Mouse (Mus musculus) heart, embryonic 14.5 days (tissue): ENCODE measurements at regions not wholly inside any gene's neighbourhood (a gene's known extent, or its start where the extent isn't known, plus 50 kb on each side); places are given as distances from the start of the nearest gene placed in this dataset.
"Not testable (repeated sequence)": the region's sequence is repeated elsewhere in the genome, so short reads cannot be mapped to it uniquely, and the experiment has no call there.

Experiments used
- ATAC-seq: fragments of 200-750 bp; cut with Nextera tagmentation; 2 replicates; pipeline ENCODE4 v1.8.0; 2017; ENCODE audit warnings: low read depth, moderate TSS enrichment; ENCODE audit not compliant: insufficient number of reproducible peaks, insufficient read depth, low FRiP score
- H3K27ac ChIP-seq, 2 experiments: fragments of 200-500 bp in 1 of 2; fragments of 300-500 bp in 1 of 2; sonication (generic) in 1 of 2; replicated peaks in 1 of 2; 2 replicates each; pipeline ENCODE4 v1.5.1; 2012 to 2014; ENCODE audit warnings: low read depth in 2 of 2, low read length in 2 of 2, control low read depth in 1 of 2, mild to moderate bottlenecking in 1 of 2, mixed read lengths in 1 of 2; ENCODE audit not compliant: control insufficient read depth in 1 of 2, insufficient read depth in 1 of 2
- H3K27me3 ChIP-seq: fragments of 300-500 bp; sonication (generic); 2 replicates; pipeline ENCODE4 v1.6.1; 2014; ENCODE audit warnings: mild to moderate bottlenecking, low read length, control low read depth; ENCODE audit not compliant: control insufficient read depth, insufficient read depth
- H3K36me3 ChIP-seq: fragments of 300-500 bp; sonication (generic); 2 replicates; pipeline ENCODE4 v1.6.1; 2014; ENCODE audit warnings: mild to moderate bottlenecking, control low read depth, low read length, mixed read lengths; ENCODE audit not compliant: control insufficient read depth, insufficient read depth
- H3K4me1 ChIP-seq, 2 experiments: fragments of 200-500 bp in 1 of 2; fragments of 300-500 bp in 1 of 2; sonication (generic) in 1 of 2; 2 replicates each; pipeline ENCODE4 v1.6.1; 2012 to 2014; ENCODE audit warnings: low read length in 2 of 2, control low read depth in 1 of 2, mixed read lengths in 1 of 2; ENCODE audit not compliant: control insufficient read depth in 2 of 2, insufficient read depth in 2 of 2
- H3K4me2 ChIP-seq: fragments of 300-500 bp; sonication (generic); 2 replicates; pipeline ENCODE4 v1.6.1; 2014; ENCODE audit warnings: mild to moderate bottlenecking, low read length
- H3K4me3 ChIP-seq, 2 experiments: fragments of 200-500 bp in 1 of 2; fragments of 300-500 bp in 1 of 2; sonication (generic) in 1 of 2; 2 replicates each; pipeline ENCODE4 v1.5.1; 2012 to 2014; ENCODE audit warnings: low read length in 2 of 2, mild to moderate bottlenecking in 2 of 2, control low read depth in 1 of 2, low read depth in 1 of 2, moderate library complexity in 1 of 2; ENCODE audit not compliant: control insufficient read depth in 1 of 2, insufficient read depth in 1 of 2
- H3K9ac ChIP-seq: fragments of 300-500 bp; sonication (generic); 2 replicates; pipeline ENCODE4 v1.6.1; 2014; ENCODE audit warnings: mild to moderate bottlenecking, low read length
- H3K9me3 ChIP-seq: fragments of 300-500 bp; sonication (generic); 2 replicates; pipeline ENCODE4 v1.6.1; 2016; ENCODE audit warnings: low read length, control low read depth; ENCODE audit not compliant: control insufficient read depth
- WGBS: fragments of 180-500 bp; shearing (Covaris S2); extraction: QIAGEN DNeasy Blood & Tissue Kit; methylation state at CpG from one replicate; pipeline ENCODE4 v1.1.7; 2014; 5-methylcytosine and 5-hydroxymethylcytosine counted together

DNA sequence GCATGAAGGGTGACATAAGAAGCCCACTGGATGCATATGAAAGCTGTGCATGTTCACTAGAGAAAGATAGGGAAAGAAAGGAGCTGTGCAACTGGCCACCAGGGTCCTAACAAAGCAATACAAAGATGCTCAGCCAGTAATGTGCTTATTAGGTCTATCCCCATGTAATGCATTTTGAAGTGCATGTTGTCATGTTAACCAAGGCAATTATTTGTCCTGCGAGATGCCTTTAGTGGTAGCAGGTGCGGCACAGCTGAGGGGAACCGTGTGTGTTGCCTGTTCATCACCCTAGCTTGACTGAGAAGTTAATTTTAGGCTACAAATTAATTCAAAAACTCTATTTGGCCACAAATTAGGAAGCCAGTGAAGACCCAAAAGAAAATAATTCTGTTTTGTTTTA lies 444.0 kb upstream of the Pdcd1 start:
- Histone ChIP-seq H3K27me3 (no peaks in the 10 kb centered on the region), H3K4me1 (no peaks in the 10 kb centered on the region), H3K27ac (no peak overlapping the region), H3K36me3 (no peaks in the 10 kb centered on the region), H3K9me3 (no peaks in the 10 kb centered on the region), H3K4me3 (no peak overlapping the region), H3K9ac (no peak overlapping the region), H3K4me2 (no peak overlapping the region)
- ATAC-seq, result no peak
- WGBS, result 84% methylated on average over 3 of the region's 3 CpGs

DNA sequence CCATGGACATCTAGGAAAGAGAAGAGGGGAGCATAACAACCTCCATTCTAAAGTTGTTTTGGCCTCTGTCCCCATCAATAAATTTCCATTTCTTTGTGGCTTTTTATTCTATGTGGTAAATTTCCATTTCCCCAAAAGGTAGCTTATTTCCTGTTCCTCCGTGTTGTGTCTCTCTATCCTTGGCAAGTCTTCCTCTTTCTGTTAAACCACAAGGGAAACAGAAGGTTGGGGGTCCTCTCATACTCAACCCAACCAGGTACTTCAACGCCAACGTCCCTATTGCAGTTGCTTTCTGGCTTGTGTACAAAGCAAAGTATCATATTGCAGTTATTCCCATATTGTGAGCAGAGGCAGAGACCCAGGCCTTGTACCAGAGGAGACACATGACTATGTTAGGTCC lies 434.7 kb upstream of the Pdcd1 start:
- H3K4me1 ChIP-seq, result no peaks in the 10 kb centered on the region
- no peak for ATAC-seq
- H3K4me3 ChIP-seq, result no peak overlapping the region
- H3K4me2 ChIP-seq, result no peak overlapping the region
- no peak overlapping the region for H3K9ac ChIP-seq
- 70% methylated on average over 3 of the region's 3 CpGs for WGBS
- no peaks in the 10 kb centered on the region for H3K27me3 ChIP-seq
- no peak overlapping the region for H3K27ac ChIP-seq
- no peaks in the 10 kb centered on the region for H3K36me3 ChIP-seq
- H3K9me3 ChIP-seq, result no peaks in the 10 kb centered on the region

DNA sequence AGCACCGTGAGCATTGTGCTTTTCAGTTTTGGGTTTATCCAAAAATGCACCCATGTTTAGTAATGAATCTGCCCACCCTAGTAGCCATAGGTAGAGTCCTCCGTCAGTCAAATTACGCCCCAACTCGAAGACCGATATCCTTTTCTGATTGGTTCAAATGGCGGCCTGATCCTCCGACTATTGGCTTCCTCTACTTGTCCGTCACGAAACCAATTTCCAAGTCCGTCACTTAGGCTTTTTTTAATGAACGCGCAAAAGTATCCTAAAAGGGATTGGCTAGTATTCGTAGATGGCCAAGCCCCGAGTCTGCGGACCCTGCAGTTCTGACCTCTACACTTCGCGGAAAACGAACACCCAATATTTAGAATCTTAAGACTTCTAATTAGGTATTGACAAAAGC lies 417.5 kb upstream of the Pdcd1 start:
- 94% methylated on average over 18 of the region's 18 CpGs for WGBS
- H3K4me1 ChIP-seq, H3K27ac ChIP-seq, H3K9me3 ChIP-seq, H3K4me2 ChIP-seq, H3K4me3 ChIP-seq, H3K36me3 ChIP-seq, H3K27me3 ChIP-seq, H3K9ac ChIP-seq: not testable (repeated sequence)
- peak; percentile 79 for ATAC-seq

DNA sequence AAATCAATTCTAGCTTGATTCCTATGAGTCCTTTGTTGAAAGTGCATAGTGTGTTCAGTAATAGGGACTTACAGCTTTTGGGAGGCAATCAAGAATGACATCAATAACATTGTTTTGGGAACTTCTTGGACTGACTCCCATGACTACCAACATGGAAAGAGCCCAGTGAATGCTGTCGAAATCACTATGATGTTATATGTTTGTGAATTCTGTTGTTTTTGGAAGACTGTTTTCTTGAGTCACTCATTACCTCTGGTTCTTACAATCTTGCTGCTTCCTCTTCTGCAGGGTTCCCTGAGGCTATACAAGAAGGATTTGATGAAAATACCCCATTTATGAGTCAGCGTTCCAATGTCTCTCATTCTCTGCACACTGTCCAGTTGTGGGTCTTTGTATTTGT lies 371.4 kb upstream of the Pdcd1 start:
- ATAC-seq, result no peak
- H3K27ac ChIP-seq, result no peak overlapping the region
- 79% methylated on average over 2 of the region's 2 CpGs for WGBS

DNA sequence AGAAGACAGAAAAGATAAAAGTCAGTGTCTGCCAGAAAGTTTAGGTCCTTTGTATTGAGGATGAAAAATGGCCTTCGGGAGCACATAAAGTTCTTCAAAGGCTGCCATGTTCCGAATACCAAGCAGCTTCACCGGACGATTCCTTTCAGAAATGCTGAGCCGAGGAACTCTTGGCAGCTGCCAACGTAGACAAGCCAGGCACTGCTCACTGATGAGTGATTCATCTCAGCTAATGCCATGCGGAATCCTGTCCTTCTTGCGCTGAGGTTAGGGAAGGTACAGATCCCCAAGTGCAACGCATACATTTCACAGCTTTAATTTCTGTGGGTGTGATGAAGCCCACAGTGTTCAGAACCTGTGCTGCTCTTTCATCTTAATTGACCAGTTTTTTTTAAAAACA lies 360.7 kb upstream of the Pdcd1 start:
- ATAC-seq, result no peak
- no peaks in the 10 kb centered on the region for H3K9me3 ChIP-seq
- no peak overlapping the region for H3K9ac ChIP-seq
- H3K27ac ChIP-seq, result no peak overlapping the region
- H3K4me3 ChIP-seq, result no peak overlapping the region
- 86% methylated on average over 9 of the region's 9 CpGs for WGBS
- H3K4me1 ChIP-seq, result no peaks in the 10 kb centered on the region
- H3K27me3 ChIP-seq, result no peaks in the 10 kb centered on the region
- H3K4me2 ChIP-seq, result no peak overlapping the region
- no peaks in the 10 kb centered on the region for H3K36me3 ChIP-seq

More for the DNA sequence above, 371.4 kb upstream of the Pdcd1 start:
- Histone ChIP-seq H3K27me3 (no peaks in the 10 kb centered on the region), H3K4me3 (no peak overlapping the region), H3K4me1 (no peaks in the 10 kb centered on the region), H3K36me3 (no peaks in the 10 kb centered on the region), H3K9me3 (no peaks in the 10 kb centered on the region), H3K4me2 (no peak overlapping the region), H3K9ac (no peak overlapping the region)

DNA sequence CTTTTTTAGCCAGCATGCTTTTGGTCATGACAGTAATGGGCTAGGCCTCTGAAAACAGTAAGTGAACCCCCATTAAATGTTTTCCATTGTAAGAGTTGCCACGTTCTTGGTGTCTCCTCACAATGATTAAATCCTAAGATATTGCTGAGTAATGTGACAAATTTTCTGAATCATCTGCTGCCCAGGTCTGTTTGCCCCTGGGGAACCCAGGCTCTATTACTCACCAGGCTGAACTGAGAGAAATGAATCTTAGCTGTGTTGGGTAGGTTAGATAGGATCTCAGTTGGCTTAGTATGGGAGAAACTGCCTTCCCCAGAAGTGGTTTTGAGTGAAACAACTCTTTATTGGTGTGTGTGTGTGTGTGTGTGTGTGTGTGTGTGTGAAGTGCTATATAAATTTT lies 314.3 kb upstream of the Pdcd1 start:
- Histone ChIP-seq H3K4me2 (no peak overlapping the region), H3K9me3 (no peaks in the 10 kb centered on the region), H3K27me3 (no peaks in the 10 kb centered on the region), H3K9ac (no peak overlapping the region), H3K27ac (no peak overlapping the region), H3K4me3 (no peak overlapping the region), H3K36me3 (no peaks in the 10 kb centered on the region), H3K4me1 (no peaks in the 10 kb centered on the region)
- 67% methylated on average over 1 of the region's 1 CpGs for WGBS
- no peak for ATAC-seq

DNA sequence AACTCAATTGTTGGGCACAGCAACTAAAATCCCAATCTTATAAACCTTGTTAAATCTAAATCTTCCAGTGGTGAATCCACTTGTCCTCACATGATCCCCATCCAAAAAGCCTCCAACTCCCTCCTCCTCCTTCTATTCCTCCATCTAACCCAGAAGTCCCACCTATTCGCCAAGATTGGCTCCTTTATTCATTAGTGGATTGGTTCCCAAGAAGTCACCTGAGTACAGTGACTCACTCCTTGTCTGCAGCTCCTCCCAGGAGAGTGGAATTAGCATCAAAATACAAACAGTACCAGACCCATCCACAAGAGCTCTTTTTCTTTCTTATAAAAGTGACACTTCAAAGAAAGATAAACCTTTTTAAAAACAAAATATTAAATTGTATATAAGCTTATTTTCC lies 304.6 kb upstream of the Pdcd1 start:
- no peak for ATAC-seq
- H3K9ac ChIP-seq, result no peak overlapping the region
- WGBS, result 67% methylated on average over 1 of the region's 1 CpGs
- no peaks in the 10 kb centered on the region for H3K27me3 ChIP-seq
- H3K27ac ChIP-seq, result no peak overlapping the region
- no peak overlapping the region for H3K4me2 ChIP-seq
- no peaks in the 10 kb centered on the region for H3K9me3 ChIP-seq
- no peaks in the 10 kb centered on the region for H3K4me1 ChIP-seq
- H3K36me3 ChIP-seq, result no peaks in the 10 kb centered on the region
- no peak overlapping the region for H3K4me3 ChIP-seq

DNA sequence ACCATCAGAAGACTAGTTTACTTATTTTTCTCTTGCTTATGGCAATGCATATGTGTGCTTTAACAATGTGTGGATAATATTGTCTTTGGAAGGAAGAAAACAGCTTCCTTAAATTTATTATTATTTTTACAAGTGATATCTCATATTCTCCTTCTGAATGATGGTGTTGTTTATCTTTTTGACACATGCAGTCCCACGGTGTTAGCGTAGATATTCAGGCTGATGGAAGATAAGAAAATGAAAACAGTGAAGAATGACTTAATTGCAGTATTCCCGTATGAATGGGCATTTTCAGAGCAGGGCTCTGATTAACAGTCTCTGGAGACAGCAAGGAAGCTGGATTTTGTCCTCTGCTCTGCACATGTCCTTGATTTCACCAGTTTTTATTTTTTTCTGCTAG lies 303.5 kb upstream of the Pdcd1 start:
- Histone ChIP-seq H3K27me3 (no peaks in the 10 kb centered on the region), H3K9ac (no peak overlapping the region), H3K4me1 (no peaks in the 10 kb centered on the region), H3K4me3 (no peak overlapping the region), H3K27ac (no peak overlapping the region), H3K36me3 (no peaks in the 10 kb centered on the region), H3K4me2 (no peak overlapping the region), H3K9me3 (no peaks in the 10 kb centered on the region)
- ATAC-seq, result no peak
- WGBS, result 56% methylated on average over 3 of the region's 3 CpGs
